Mouse (Mus musculus): Measurements from ENCODE around the gene Dnaja4. TPM values are rescaled to one million over a fixed set of nuclear protein-coding genes. Genes with fewer than 3 reads are reported as not detected.

Dnaja4 gene
- polyA plus RNA-seq (2016; fragmentation: Nextera tagmentation; extraction: Ambion mirVana): 24.3 and 26.5 TPM in 2 replicates

GRCm38 (mm10) chr9:54698318-54699086 is at the start of gene Dnaja4:
Gene Dnaja4, plus strand, starts transcription at chr9:54698873.
- Histone ChIP-seq H3K4me2 (peak within 1 kb of the TSS; percentile 92), H3K9me3 (replicated peaks) (no peaks in the 10 kb centered on the region), H3K9ac (peak within 1 kb of the TSS; percentile 96), H3K27me3 (replicated peaks) (peaks cover 42% of the 10 kb centered on the region), H3K27ac (peak within 1 kb of the TSS; percentile 97), H3K36me3 (no peaks in the 10 kb centered on the region), H3K4me3 (peak within 1 kb of the TSS; percentile 80), H3K4me1 (peaks cover 75% of the 10 kb centered on the region)
- 28% methylated on average over 17 of the region's 17 CpGs for WGBS (ENCODE audit: insufficient replicate concordance)
- ATAC-seq: peak; percentile 92

GRCm38 (mm10) chr9:54649360-54649759 is 49.3 kb upstream of the Dnaja4 start:
- no peak overlapping the region for H3K27ac ChIP-seq
- H3K4me3 ChIP-seq: no peak overlapping the region
- H3K27me3 ChIP-seq (replicated peaks): peaks cover 13% of the 10 kb centered on the region; the same call in 1 of the 2 replicates
- H3K9me3 ChIP-seq (replicated peaks): no peaks in the 10 kb centered on the region
- no peak for ATAC-seq
- no peak overlapping the region for H3K9ac ChIP-seq
- no peaks in the 10 kb centered on the region for H3K4me1 ChIP-seq
- 72% methylated on average over 1 of the region's 1 CpGs for WGBS (ENCODE audit: insufficient replicate concordance)
- no peaks in the 10 kb centered on the region for H3K36me3 ChIP-seq
- no peak overlapping the region for H3K4me2 ChIP-seq

- H3K36me3 ChIP-seq: no peaks in the 10 kb centered on the region
- 46% methylated on average over 2 of the region's 2 CpGs for WGBS (ENCODE audit: insufficient replicate concordance)
- no peaks in the 10 kb centered on the region for H3K9me3 ChIP-seq (replicated peaks)
Observed at GRCm38 (mm10) chr9:54652778-54653177, 45.9 kb upstream of the Dnaja4 start.

GRCm38 (mm10) chr9:54655846-54656245 is 42.8 kb upstream of the Dnaja4 start:
- H3K4me3 ChIP-seq: no peak overlapping the region
- H3K4me1 ChIP-seq: no peaks in the 10 kb centered on the region
- H3K9ac ChIP-seq: no peak overlapping the region
- H3K27ac ChIP-seq: no peak overlapping the region
- H3K9me3 ChIP-seq (replicated peaks): no peaks in the 10 kb centered on the region
- ATAC-seq: no peak
- H3K4me2 ChIP-seq: no peak overlapping the region
- no peaks in the 10 kb centered on the region for H3K27me3 ChIP-seq (replicated peaks)
- no peaks in the 10 kb centered on the region for H3K36me3 ChIP-seq
- WGBS (ENCODE audit: insufficient replicate concordance): 66% methylated on average over 2 of the region's 2 CpGs

More at GRCm38 (mm10) chr9:54652778-54653177, 45.9 kb upstream of the Dnaja4 start:
- ATAC-seq: no peak
- no peak overlapping the region for H3K4me2 ChIP-seq
- no peak overlapping the region for H3K27ac ChIP-seq
- H3K4me1 ChIP-seq: no peaks in the 10 kb centered on the region
- no peak overlapping the region for H3K9ac ChIP-seq
- H3K27me3 ChIP-seq (replicated peaks): no peaks in the 10 kb centered on the region
- H3K4me3 ChIP-seq: no peak overlapping the region

GRCm38 (mm10) chr9:54656402-54656801 is 42.3 kb upstream of the Dnaja4 start:
- no peak overlapping the region for H3K4me3 ChIP-seq
- no peaks in the 10 kb centered on the region for H3K36me3 ChIP-seq
- ATAC-seq: no peak
- 73% methylated on average over 6 of the region's 6 CpGs for WGBS (ENCODE audit: insufficient replicate concordance)
- H3K9ac ChIP-seq: no peak overlapping the region
- H3K27me3 ChIP-seq (replicated peaks): no peaks in the 10 kb centered on the region; the same call in 1 of the 2 replicates
- H3K9me3 ChIP-seq (replicated peaks): no peaks in the 10 kb centered on the region
- no peaks in the 10 kb centered on the region for H3K4me1 ChIP-seq
- H3K27ac ChIP-seq: no peak overlapping the region
- H3K4me2 ChIP-seq: no peak overlapping the region

- Histone ChIP-seq H3K27ac (no peak overlapping the region), H3K4me1 (no peaks in the 10 kb centered on the region), H3K9me3 (replicated peaks) (no peaks in the 10 kb centered on the region), H3K4me2 (no peak overlapping the region), H3K4me3 (no peak overlapping the region), H3K9ac (no peak overlapping the region), H3K36me3 (no peaks in the 10 kb centered on the region), H3K27me3 (replicated peaks) (no peaks in the 10 kb centered on the region; the same call in 1 of the 2 replicates)
- 52% methylated on average over 6 of the region's 6 CpGs for WGBS (ENCODE audit: insufficient replicate concordance)
- ATAC-seq: no peak
Observed at GRCm38 (mm10) chr9:54658773-54659172, 39.9 kb upstream of the Dnaja4 start.

GRCm38 (mm10) chr9:54661605-54662377 is 36.9 kb upstream of the Dnaja4 start, which contains the start of gene Acsbg1:
Gene Acsbg1, minus strand, starts transcription at chr9:54661870.
- ATAC-seq: no peak
- H3K27me3 ChIP-seq (replicated peaks): no peaks in the 10 kb centered on the region; the same call in 1 of the 2 replicates
- no peaks in the 10 kb centered on the region for H3K4me1 ChIP-seq
- H3K4me2 ChIP-seq: no peak within 1 kb of the TSS
- no peaks in the 10 kb centered on the region for H3K36me3 ChIP-seq
- no peak within 1 kb of the TSS for H3K27ac ChIP-seq
- H3K4me3 ChIP-seq: no peak within 1 kb of the TSS
- 0 out of 2 replicates have a peak, but pooled peaks cover 3% of the 10 kb centered on the region for H3K9me3 ChIP-seq (replicated peaks)
- 24% methylated on average over 10 of the region's 10 CpGs for WGBS (ENCODE audit: insufficient replicate concordance)
- no peak within 1 kb of the TSS for H3K9ac ChIP-seq

GRCm38 (mm10) chr9:54664358-54664757 is 34.3 kb upstream of the Dnaja4 start:
- Histone ChIP-seq H3K9ac (no peak overlapping the region), H3K4me1 (no peaks in the 10 kb centered on the region), H3K9me3 (replicated peaks) (0 out of 2 replicates have a peak, but pooled peaks cover 3% of the 10 kb centered on the region), H3K4me2 (no peak overlapping the region), H3K27ac (no peak overlapping the region), H3K36me3 (no peaks in the 10 kb centered on the region), H3K4me3 (no peak overlapping the region), H3K27me3 (replicated peaks) (no peaks in the 10 kb centered on the region; the same call in 1 of the 2 replicates)
- ATAC-seq: no peak
- WGBS (ENCODE audit: insufficient replicate concordance): 74% methylated on average over 9 of the region's 9 CpGs

GRCm38 (mm10) chr9:54666116-54666515 is 32.6 kb upstream of the Dnaja4 start:
- Histone ChIP-seq H3K27ac (no peak overlapping the region), H3K4me1 (no peaks in the 10 kb centered on the region), H3K36me3 (no peaks in the 10 kb centered on the region), H3K4me2 (no peak overlapping the region), H3K9ac (no peak overlapping the region), H3K9me3 (replicated peaks) (0 out of 2 replicates have a peak, but pooled peaks cover 3% of the 10 kb centered on the region), H3K27me3 (replicated peaks) (no peaks in the 10 kb centered on the region; the same call in 1 of the 2 replicates), H3K4me3 (no peak overlapping the region)
- no peak for ATAC-seq
- 81% methylated on average over 3 of the region's 3 CpGs for WGBS (ENCODE audit: insufficient replicate concordance)

- no peaks in the 10 kb centered on the region; the same call in 1 of the 2 replicates for H3K27me3 ChIP-seq (replicated peaks)
- WGBS (ENCODE audit: insufficient replicate concordance): 70% methylated on average over 4 of the region's 4 CpGs
- no peak overlapping the region for H3K4me2 ChIP-seq
- no peak overlapping the region for H3K27ac ChIP-seq
- H3K9ac ChIP-seq: no peak overlapping the region
- H3K4me1 ChIP-seq: no peaks in the 10 kb centered on the region
- H3K9me3 ChIP-seq (replicated peaks): 0 out of 2 replicates have a peak, but pooled peaks cover 3% of the 10 kb centered on the region
- ATAC-seq: no peak
- no peaks in the 10 kb centered on the region for H3K36me3 ChIP-seq
- no peak overlapping the region for H3K4me3 ChIP-seq
Observed at GRCm38 (mm10) chr9:54668455-54668854, 30.2 kb upstream of the Dnaja4 start.

GRCm38 (mm10) chr9:54671962-54672361 is 26.7 kb upstream of the Dnaja4 start:
- Histone ChIP-seq H3K4me1 (peaks cover 10% of the 10 kb centered on the region), H3K36me3 (no peaks in the 10 kb centered on the region), H3K9me3 (replicated peaks) (no peaks in the 10 kb centered on the region), H3K27me3 (replicated peaks) (peaks cover 2% of the 10 kb centered on the region), H3K9ac (no peak overlapping the region), H3K4me2 (no peak overlapping the region), H3K4me3 (no peak overlapping the region), H3K27ac (no peak overlapping the region)
- no peak for ATAC-seq
- WGBS (ENCODE audit: insufficient replicate concordance): 56% methylated on average over 3 of the region's 3 CpGs

GRCm38 (mm10) chr9:54673887-54674286 is 24.8 kb upstream of the Dnaja4 start:
- Histone ChIP-seq H3K27me3 (replicated peaks) (peaks cover 20% of the 10 kb centered on the region), H3K4me2 (no peak overlapping the region)
- WGBS (ENCODE audit: insufficient replicate concordance): 81% methylated on average over 13 of the region's 13 CpGs

More at GRCm38 (mm10) chr9:54673887-54674286, 24.8 kb upstream of the Dnaja4 start:
- no peak overlapping the region for H3K27ac ChIP-seq
- no peak overlapping the region for H3K9ac ChIP-seq
- H3K36me3 ChIP-seq: no peaks in the 10 kb centered on the region
- ATAC-seq: no peak
- no peak overlapping the region for H3K4me3 ChIP-seq
- no peaks in the 10 kb centered on the region for H3K9me3 ChIP-seq (replicated peaks)
- H3K4me1 ChIP-seq: peaks cover 11% of the 10 kb centered on the region
